Mouse (Mus musculus) lung, embryonic 14.5 days (tissue): ENCODE measurements around the gene Tmem150b. TPM values are rescaled to one million over a fixed set of nuclear protein-coding genes. Genes with fewer than 3 reads are reported as not detected.
A peak's percentile ranks its signal among the peaks of the same experiment; 100 is the strongest.

Source experiments
- ATAC-seq: fragments of 200-750 bp; cut with Nextera tagmentation; 2 replicates; pipeline ENCODE4 v1.8.0; 2017; ENCODE audit warnings: mild to moderate bottlenecking, moderate TSS enrichment, moderate library complexity; ENCODE audit not compliant: insufficient read depth
- DNase-seq: peaks from one replicate; pipeline ENCODE4 v3.0.0-alpha.2; 2015
- H3K27ac ChIP-seq: fragments of 300-500 bp; sonication (generic); 2 replicates; pipeline ENCODE4 v1.5.1; 2014; ENCODE audit warnings: low read depth, mild to moderate bottlenecking, moderate library complexity
- H3K27me3 ChIP-seq: fragments of 300-500 bp; sonication (generic); 2 replicates; pipeline ENCODE4 v1.6.1; 2014; ENCODE audit warnings: low read length, control low read depth; ENCODE audit not compliant: insufficient read depth
- H3K36me3 ChIP-seq: fragments of 300-500 bp; sonication (generic); 2 replicates; pipeline ENCODE4 v1.6.1; 2014; ENCODE audit warnings: control low read depth; ENCODE audit not compliant: insufficient read depth
- H3K4me1 ChIP-seq: fragments of 300-500 bp; sonication (generic); 2 replicates; pipeline ENCODE4 v1.6.1; 2014; ENCODE audit warnings: antibody characterized with exemption, control low read depth; ENCODE audit not compliant: insufficient read depth
- H3K4me2 ChIP-seq: fragments of 300-500 bp; sonication (generic); 2 replicates; pipeline ENCODE4 v1.6.1; 2014; ENCODE audit warnings: mild to moderate bottlenecking
- H3K4me3 ChIP-seq: fragments of 300-500 bp; sonication (generic); 2 replicates; pipeline ENCODE4 v1.5.1; 2014; ENCODE audit warnings: low read depth, low read length
- H3K9ac ChIP-seq: fragments of 300-500 bp; sonication (generic); 2 replicates; pipeline ENCODE4 v1.6.1; 2014
- H3K9me3 ChIP-seq: fragments of 300-500 bp; sonication (generic); 2 replicates; pipeline ENCODE4 v1.6.1; 2016; ENCODE audit warnings: low read depth, low read length, control low read depth
- CTCF ChIP-seq: IDR thresholded peaks from 2 replicates; pipeline ENCODE4 v1.5.1; 2016; ENCODE audit warnings: antibody characterized with exemption, low read depth
- WGBS: fragments of 180-500 bp; shearing (Covaris S2); extraction: QIAGEN DNeasy Blood & Tissue Kit; methylation state at CpG from one replicate; pipeline ENCODE4 v1.1.7; 2014; 5-methylcytosine and 5-hydroxymethylcytosine counted together
- polyA plus RNA-seq: library from polyadenylated mRNA; unstranded; fragments of >200 nt; fragmentation: Nextera tagmentation; extraction: Ambion mirVana; gene quantifications from 2 replicates; pipeline ENCODE4 v1.2.1, GENCODE M21; 2014

Tmem150b gene
- polyA plus RNA-seq, 1 experiment from 2014 or later, result not detected

GRCm38 (mm10) chr7:4663742-4664141 is 61.3 kb downstream of the Tmem150b start:
- Histone ChIP-seq H3K36me3 (peaks cover 45% of the 10 kb centered on the region), H3K9ac (no peak overlapping the region), H3K27me3 (no peaks in the 10 kb centered on the region), H3K4me2 (no peak overlapping the region), H3K4me3 (no peak overlapping the region), H3K27ac (no peak overlapping the region), H3K4me1 (no peaks in the 10 kb centered on the region), H3K9me3 (no peaks in the 10 kb centered on the region)
- ATAC-seq (no peak), DNase-seq (no peak)
- 87% methylated on average over 2 of the region's 2 CpGs for WGBS
- TF ChIP-seq CTCF, result no peak

GRCm38 (mm10) chr7:4663179-4663578 is 61.9 kb downstream of the Tmem150b start:
- Histone ChIP-seq H3K4me2 (no peak overlapping the region), H3K36me3 (peaks cover 42% of the 10 kb centered on the region), H3K9ac (no peak overlapping the region), H3K27me3 (no peaks in the 10 kb centered on the region), H3K4me1 (no peaks in the 10 kb centered on the region), H3K9me3 (no peaks in the 10 kb centered on the region), H3K27ac (no peak overlapping the region), H3K4me3 (no peak overlapping the region)
- WGBS, result 69% methylated on average over 8 of the region's 8 CpGs
- DNase-seq, result no peak
- ATAC-seq, result no peak
- TF ChIP-seq CTCF, result no peak

- H3K36me3 ChIP-seq, result peaks cover 26% of the 10 kb centered on the region
- peak overlapping the region; percentile 93 for H3K4me2 ChIP-seq
- peak overlapping the region; percentile 90 for H3K9ac ChIP-seq
- DNase-seq (peak; percentile 23), ATAC-seq (no peak)
- peak overlapping the region; percentile 89 for H3K4me3 ChIP-seq
- 50% methylated on average over 3 of the region's 3 CpGs for WGBS
- TF ChIP-seq CTCF, result no peak
- H3K27ac ChIP-seq, result peak overlapping the region; percentile 96
- no peaks in the 10 kb centered on the region for H3K27me3 ChIP-seq
- H3K9me3 ChIP-seq, result no peaks in the 10 kb centered on the region
- 0 out of 2 replicates have a peak, but pooled peaks cover 6% of the 10 kb centered on the region for H3K4me1 ChIP-seq
Observed at GRCm38 (mm10) chr7:4659911-4660443, 65.1 kb downstream of the Tmem150b start.

DNA sequence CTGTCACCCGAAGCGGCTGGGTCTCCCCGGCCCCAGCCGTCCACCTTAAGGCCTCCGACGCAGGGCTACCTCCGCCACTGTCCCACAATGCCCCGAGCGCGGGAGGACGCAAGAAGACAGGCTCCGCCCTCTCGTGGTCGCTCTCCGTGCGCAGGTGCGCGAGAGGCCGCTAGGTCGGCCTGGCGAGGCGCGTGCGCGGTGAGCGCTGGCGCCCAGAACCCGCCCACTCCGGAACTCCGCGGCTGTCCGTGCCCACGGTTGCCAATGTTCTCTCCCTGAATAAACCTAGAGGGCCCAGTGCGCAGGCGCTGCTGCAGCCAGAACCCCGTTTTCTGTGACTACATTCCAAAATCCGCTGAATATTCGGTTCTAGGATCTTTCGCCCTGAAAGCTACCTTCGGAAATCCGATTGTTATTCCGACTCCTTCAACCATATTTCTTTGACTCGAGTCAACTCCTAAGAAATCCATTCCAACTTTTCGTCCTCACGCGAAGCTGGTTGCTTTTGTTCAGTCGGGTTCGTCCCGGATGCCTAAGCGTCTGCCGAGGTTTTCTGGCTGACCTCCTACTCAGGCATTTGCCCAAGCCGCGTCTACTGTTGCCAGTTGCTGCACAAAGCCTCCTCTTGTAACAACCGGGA is 66.0 kb downstream of the Tmem150b start, which contains the start of gene Ppp6r1:
Ppp6r1 (minus strand) TSS at position 108 of the 640 bp plus-strand sequence.
- no peaks in the 10 kb centered on the region for H3K27me3 ChIP-seq
- peak; percentile 55 for TF ChIP-seq CTCF
- peak within 1 kb of the TSS; percentile 93 for H3K4me2 ChIP-seq
- under 1% methylated on average over 54 of the region's 54 CpGs for WGBS
- H3K4me3 ChIP-seq, result peak within 1 kb of the TSS; percentile 89
- 0 out of 2 replicates have a peak, but pooled peaks cover 6% of the 10 kb centered on the region for H3K4me1 ChIP-seq
- peaks cover 18% of the 10 kb centered on the region for H3K36me3 ChIP-seq
- peak within 1 kb of the TSS; percentile 90 for H3K9ac ChIP-seq
- no peaks in the 10 kb centered on the region for H3K9me3 ChIP-seq
- H3K27ac ChIP-seq, result peak within 1 kb of the TSS; percentile 96
- DNase-seq (peak; percentile 98), ATAC-seq (peak; percentile 97)

DNA sequence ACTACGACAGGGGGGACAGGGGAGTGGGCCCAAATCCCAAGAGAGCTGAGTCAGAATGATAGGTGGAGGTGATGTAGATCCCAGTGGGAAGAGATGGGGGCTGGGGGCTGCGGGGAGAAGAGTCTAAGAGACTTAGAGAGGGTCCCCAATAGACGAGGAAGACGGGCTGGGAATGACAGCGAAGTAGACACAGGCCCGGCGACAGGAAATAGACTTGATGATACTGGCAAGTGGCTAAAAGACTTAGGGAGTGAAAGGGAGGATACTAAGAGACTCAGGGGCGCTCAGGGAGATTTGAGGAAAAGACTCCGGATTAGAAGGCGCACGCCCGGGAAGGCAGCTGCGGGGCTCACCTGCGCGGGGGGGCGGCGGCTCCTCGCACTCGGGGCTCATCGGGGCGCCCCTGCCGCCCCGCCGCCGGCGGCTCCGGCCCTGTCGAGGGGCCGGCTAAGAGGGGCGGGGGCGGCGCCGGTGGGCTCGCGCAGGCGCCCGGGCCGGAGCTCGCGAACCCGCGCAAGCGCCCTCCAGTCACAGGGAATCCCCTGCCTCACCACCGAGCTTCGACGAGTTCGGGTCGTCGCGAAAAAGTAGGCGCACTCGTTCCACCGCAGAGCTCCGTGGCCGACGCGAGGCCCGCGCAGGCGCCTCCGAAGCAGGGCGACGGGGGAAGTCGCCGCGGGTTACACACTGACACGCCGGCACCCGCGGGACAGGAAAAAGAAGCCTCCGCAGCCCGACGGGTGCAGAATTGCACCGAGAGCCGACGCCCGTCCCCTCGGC is 66.7 kb downstream of the Tmem150b start:
- peak; percentile 68 for DNase-seq
- H3K36me3 ChIP-seq, result peaks cover 18% of the 10 kb centered on the region
- WGBS, result under 1% methylated on average over 75 of the region's 78 CpGs
- ATAC-seq, result peak; percentile 74
- TF ChIP-seq CTCF, result no peak
- peak overlapping the region; percentile 90 for H3K9ac ChIP-seq
- H3K9me3 ChIP-seq, result no peaks in the 10 kb centered on the region
- 0 out of 2 replicates have a peak, but pooled peaks cover 6% of the 10 kb centered on the region for H3K4me1 ChIP-seq
- peak overlapping the region; percentile 96 for H3K27ac ChIP-seq
- peak overlapping the region; percentile 89 for H3K4me3 ChIP-seq
- H3K4me2 ChIP-seq, result peak overlapping the region; percentile 93
- no peaks in the 10 kb centered on the region for H3K27me3 ChIP-seq

- Histone ChIP-seq H3K27me3 (no peaks in the 10 kb centered on the region), H3K36me3 (peaks cover 15% of the 10 kb centered on the region), H3K4me1 (0 out of 2 replicates have a peak, but pooled peaks cover 6% of the 10 kb centered on the region), H3K9me3 (no peaks in the 10 kb centered on the region), H3K9ac (peak overlapping the region; percentile 90), H3K4me2 (peak overlapping the region; percentile 93), H3K4me3 (peak overlapping the region; percentile 89), H3K27ac (peak overlapping the region; percentile 96)
- TF ChIP-seq CTCF, result no peak
- DNase-seq, result peak; percentile 4
- ATAC-seq, result no peak
- 27% methylated on average over 9 of the region's 9 CpGs for WGBS
Observed at GRCm38 (mm10) chr7:4657521-4658127, 67.4 kb downstream of the Tmem150b start.

Other genes starting within 250 kb of the Tmem150b start
- 54.3 TPM in 2 replicates for gene Ppp1r12c, start 223.6 kb downstream of the Tmem150b start, polyA plus RNA-seq
- gene Tnnt1, start 208.9 kb downstream of the Tmem150b start, polyA plus RNA-seq, result 6.3 and 15.4 TPM in 2 replicates
- gene Tnni3, start 201.0 kb downstream of the Tmem150b start, polyA plus RNA-seq, result 5.3 and 47.0 TPM in 2 replicates
- 0.87 and 1.2 TPM in 2 replicates for gene Dnaaf3, start 192.8 kb downstream of the Tmem150b start, polyA plus RNA-seq
- gene Syt5, start 177.7 kb downstream of the Tmem150b start, polyA plus RNA-seq, result 3.9 and 4.9 TPM in 2 replicates
- not detected in 2 replicates for gene Ptprh, start 121.2 kb downstream of the Tmem150b start, polyA plus RNA-seq
- 1.0 and 1.3 TPM in 2 replicates for gene Tmem86b, start 93.8 kb downstream of the Tmem150b start, polyA plus RNA-seq
- 7.6 and 7.8 TPM in 2 replicates for gene Ppp6r1, start 66.2 kb downstream of the Tmem150b start, polyA plus RNA-seq
- 94.0 and 98.5 TPM in 2 replicates for gene Hspbp1, start 40.2 kb downstream of the Tmem150b start, polyA plus RNA-seq
- gene Brsk1, start 34.6 kb downstream of the Tmem150b start, polyA plus RNA-seq, result 1.4 and 1.6 TPM in 2 replicates
- 51.3 and 53.1 TPM in 2 replicates for gene Kmt5c, start 14.9 kb upstream of the Tmem150b start, polyA plus RNA-seq
- 37.3 and 40.1 TPM in 2 replicates for gene Cox6b2, start 27.8 kb upstream of the Tmem150b start, polyA plus RNA-seq
- not detected in 2 replicates for gene Fam71e2, start 46.1 kb upstream of the Tmem150b start, polyA plus RNA-seq
- gene Il11, start 57.6 kb upstream of the Tmem150b start, polyA plus RNA-seq, result not detected in 2 replicates
- gene Tmem190, start 57.7 kb upstream of the Tmem150b start, polyA plus RNA-seq, result not detected in 2 replicates
- gene Tmem238, start 64.4 kb upstream of the Tmem150b start, polyA plus RNA-seq, result 11.6 and 11.7 TPM in 2 replicates
- 294 and 337 TPM in 2 replicates for gene Rpl28, start 67.6 kb upstream of the Tmem150b start, polyA plus RNA-seq
- 428 and 470 TPM in 2 replicates for gene Ube2s, start 87.3 kb upstream of the Tmem150b start, polyA plus RNA-seq
- 1.1 and 1.3 TPM in 2 replicates for gene Shisa7, start 119.4 kb upstream of the Tmem150b start, polyA plus RNA-seq
- gene Isoc2b, start 145.0 kb upstream of the Tmem150b start, polyA plus RNA-seq, result 5.8 and 6.1 TPM in 2 replicates
- gene Isoc2a, start 151.9 kb upstream of the Tmem150b start, polyA plus RNA-seq, result 0.88 and 0.91 TPM in 2 replicates
- not detected in 2 replicates for gene Gm36210, start 181.3 kb upstream of the Tmem150b start, polyA plus RNA-seq
- 4.2 and 4.3 TPM in 2 replicates for gene Zfp628, start 190.0 kb upstream of the Tmem150b start, polyA plus RNA-seq
- gene Nat14, start 196.8 kb upstream of the Tmem150b start, polyA plus RNA-seq, result 1.4 and 2.3 TPM in 2 replicates
- gene Ssc5d, start 200.5 kb upstream of the Tmem150b start, polyA plus RNA-seq, result 2.1 and 2.2 TPM in 2 replicates
- 0.13 and 0.46 TPM in 2 replicates for gene Sbk2, start 239.2 kb upstream of the Tmem150b start, polyA plus RNA-seq
- gene Sbk3, start 245.9 kb upstream of the Tmem150b start, polyA plus RNA-seq, result 0.76 and 0.87 TPM in 2 replicates